Mouse (Mus musculus) kidney, postnatal 0 days (tissue): ENCODE data around the gene Atg4d. TPM values are rescaled to one million over a fixed set of nuclear protein-coding genes. Genes with fewer than 3 reads are reported as not detected.
"Not testable (repeated sequence)": the region's sequence is repeated elsewhere in the genome, so short reads cannot be mapped to it uniquely, and the experiment has no call there.

ENCODE experiments used
- ATAC-seq: fragments of 200-750 bp; cut with Nextera tagmentation; replicated peaks from 2 replicates; pipeline ENCODE4 v1.8.0; 2017; ENCODE audit warnings: low read depth, moderate number of reproducible peaks, moderate TSS enrichment, moderate library complexity; ENCODE audit not compliant: low FRiP score
- DNase-seq: peaks from one replicate; pipeline ENCODE4 v3.0.0-alpha.2; 2016; ENCODE audit warnings: low spot score
- H3K27ac ChIP-seq: fragments of 300-500 bp; sonication (generic); 2 replicates; pipeline ENCODE4 v1.5.1; 2014; ENCODE audit warnings: mild to moderate bottlenecking
- H3K27me3 ChIP-seq: fragments of 300-500 bp; sonication (generic); 2 replicates; pipeline ENCODE4 v1.6.1; 2014; ENCODE audit warnings: low read length, mixed read lengths; ENCODE audit not compliant: insufficient read depth
- H3K36me3 ChIP-seq: fragments of 300-500 bp; sonication (generic); 2 replicates; pipeline ENCODE4 v1.6.1; 2014; ENCODE audit warnings: low read length, mixed read lengths; ENCODE audit not compliant: insufficient read depth
- H3K4me1 ChIP-seq: fragments of 300-500 bp; sonication (generic); replicated peaks from 2 replicates; pipeline ENCODE4 v1.6.1; 2014; ENCODE audit warnings: antibody characterized with exemption, low read length, mixed read lengths; ENCODE audit not compliant: insufficient read depth
- H3K4me2 ChIP-seq: fragments of 300-500 bp; sonication (generic); 2 replicates; pipeline ENCODE4 v1.6.1; 2014; ENCODE audit warnings: mild to moderate bottlenecking, low read length, moderate library complexity, mixed read lengths
- H3K4me3 ChIP-seq: fragments of 300-500 bp; sonication (generic); replicated peaks from 2 replicates; pipeline ENCODE4 v1.5.1; 2014; ENCODE audit warnings: low read depth, low read length
- H3K9ac ChIP-seq: fragments of 300-500 bp; sonication (generic); 2 replicates; pipeline ENCODE4 v1.6.1; 2014; ENCODE audit warnings: low read depth, low read length
- H3K9me3 ChIP-seq: fragments of 300-500 bp; sonication (generic); replicated peaks from 2 replicates; pipeline ENCODE4 v1.6.1; 2016; ENCODE audit warnings: low read length, inconsistent platforms, mixed read lengths
- CTCF ChIP-seq: IDR thresholded peaks from 2 replicates; pipeline ENCODE4 v1.5.1; 2016; ENCODE audit warnings: antibody characterized with exemption, low read depth, mild to moderate bottlenecking, moderate library complexity
- WGBS: fragments of 180-500 bp; shearing (Covaris S2); extraction: QIAGEN DNeasy Blood & Tissue Kit; methylation state at CpG from one replicate; pipeline ENCODE4 v1.1.7; 2014; 5-methylcytosine and 5-hydroxymethylcytosine counted together
- polyA plus RNA-seq: library from polyadenylated mRNA; unstranded; fragments of >200 nt; fragmentation: Nextera tagmentation; extraction: Ambion mirVana; gene quantifications from 2 replicates; pipeline ENCODE4 v1.2.1, GENCODE M21; 2015

Gene Atg4d
- polyA plus RNA-seq, 1 experiment from 2014 or later: 51.7 TPM

DNA sequence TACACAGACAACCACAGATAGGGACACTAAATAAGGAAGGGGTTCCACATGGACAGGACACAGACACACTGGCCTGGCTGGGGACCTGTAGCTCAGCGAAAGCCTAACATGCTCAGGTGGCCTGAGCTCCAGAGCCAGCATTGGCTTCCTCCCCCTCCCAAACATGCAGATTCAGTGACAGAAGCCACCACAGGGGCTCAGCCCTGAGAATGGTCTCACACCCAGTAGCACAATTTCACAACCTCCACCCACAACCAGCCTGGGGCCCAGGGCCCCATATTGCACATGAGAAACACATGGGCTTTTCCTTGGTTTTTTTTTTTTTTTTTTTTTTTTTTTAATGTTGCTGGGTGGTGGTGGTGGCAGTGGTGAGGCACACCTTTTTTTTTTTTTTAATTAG lies 18.8 kb upstream of the Atg4d start:
- Histone ChIP-seq H3K4me3 (no peak overlapping the region), H3K9me3 (no peaks in the 10 kb centered on the region), H3K4me1 (peaks cover 12% of the 10 kb centered on the region; the same call in 1 of the 2 replicates), H3K9ac (no peak overlapping the region), H3K27me3 (peaks cover 66% of the 10 kb centered on the region), H3K27ac (no peak overlapping the region), H3K4me2 (no peak overlapping the region), H3K36me3 (no peaks in the 10 kb centered on the region)
- no peak for ATAC-seq
- WGBS: 86% methylated on average over 1 of the region's 1 CpGs
- DNase-seq: no peak
- TF ChIP-seq CTCF: no peak

- Histone ChIP-seq H3K4me3 (peak within 1 kb of the TSS; percentile 21; the same call in 1 of the 2 replicates), H3K9ac (no peak within 1 kb of the TSS)
Observed at GRCm38 (mm10) chr9:21248326-21248725, 16.8 kb upstream of the Atg4d start, which contains the start of gene S1pr5. Gene S1pr5 (minus strand): TSS chr9:21248443.

DNA sequence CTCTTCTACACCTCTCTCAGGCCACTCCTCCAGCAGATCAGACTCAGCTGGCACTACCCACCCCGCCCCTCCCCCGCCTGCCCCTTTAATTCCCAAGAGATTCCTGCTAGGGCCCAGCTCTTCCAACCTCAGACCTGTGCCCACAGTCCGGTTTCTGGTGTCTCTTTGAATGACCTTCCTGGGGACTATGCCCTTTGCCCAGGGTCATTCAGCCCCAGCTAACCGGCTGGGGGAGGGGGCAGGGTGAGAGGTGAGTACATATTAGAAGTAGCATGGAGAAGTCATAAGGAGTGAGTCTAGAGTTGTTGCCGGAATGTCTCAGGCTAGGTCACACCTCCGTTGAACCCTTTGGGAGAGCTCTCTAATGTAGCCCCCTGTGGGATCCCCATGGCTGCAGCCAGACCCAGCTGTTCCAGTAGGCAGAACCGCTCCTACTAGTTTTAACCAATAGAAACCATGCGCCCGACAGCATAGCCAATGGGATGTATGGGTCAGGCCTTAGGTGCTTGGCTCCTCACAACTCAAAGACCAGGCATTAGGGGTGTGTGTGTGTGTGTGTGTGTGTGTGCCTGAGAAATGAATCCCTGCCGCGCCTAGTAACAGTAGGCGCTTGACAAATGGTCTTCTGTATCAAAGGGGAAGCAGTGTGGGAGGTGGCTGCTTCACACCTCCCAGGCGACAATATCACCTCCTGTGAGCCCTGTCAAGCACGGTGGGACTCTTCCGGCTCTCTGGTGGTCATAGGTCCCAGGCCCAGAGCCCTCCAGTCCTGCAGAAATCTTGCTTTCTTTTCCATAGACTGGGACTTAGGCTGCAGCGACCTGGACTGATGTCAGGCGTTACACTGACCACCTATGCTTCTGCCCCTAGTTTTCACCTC lies 15.2 kb upstream of the Atg4d start:
- Histone ChIP-seq H3K4me3 (no peak overlapping the region), H3K4me1 (peaks cover under 1% of the 10 kb centered on the region; the same call in 1 of the 2 replicates), H3K4me2 (no peak overlapping the region), H3K9me3 (no peaks in the 10 kb centered on the region), H3K27me3 (peaks cover 45% of the 10 kb centered on the region), H3K9ac (no peak overlapping the region), H3K27ac (no peak overlapping the region), H3K36me3 (no peaks in the 10 kb centered on the region)
- no peak for TF ChIP-seq CTCF
- WGBS: 18% methylated on average over 17 of the region's 17 CpGs
- ATAC-seq: 0 out of 2 replicates have a peak, but pooled peaks have one; percentile 7
- no peak for DNase-seq

More at GRCm38 (mm10) chr9:21248326-21248725, 16.8 kb upstream of the Atg4d start, which contains the start of gene S1pr5:
- ATAC-seq (0 out of 2 replicates have a peak, but pooled peaks have one; percentile 44), DNase-seq (no peak)
- WGBS: 1% methylated on average over 30 of the region's 30 CpGs
- no peak for TF ChIP-seq CTCF
- Histone ChIP-seq H3K27ac (no peak within 1 kb of the TSS), H3K4me2 (peak within 1 kb of the TSS; percentile 47), H3K36me3 (no peaks in the 10 kb centered on the region), H3K27me3 (peaks cover 60% of the 10 kb centered on the region), H3K4me1 (peaks cover 12% of the 10 kb centered on the region; the same call in 1 of the 2 replicates), H3K9me3 (no peaks in the 10 kb centered on the region)

DNA sequence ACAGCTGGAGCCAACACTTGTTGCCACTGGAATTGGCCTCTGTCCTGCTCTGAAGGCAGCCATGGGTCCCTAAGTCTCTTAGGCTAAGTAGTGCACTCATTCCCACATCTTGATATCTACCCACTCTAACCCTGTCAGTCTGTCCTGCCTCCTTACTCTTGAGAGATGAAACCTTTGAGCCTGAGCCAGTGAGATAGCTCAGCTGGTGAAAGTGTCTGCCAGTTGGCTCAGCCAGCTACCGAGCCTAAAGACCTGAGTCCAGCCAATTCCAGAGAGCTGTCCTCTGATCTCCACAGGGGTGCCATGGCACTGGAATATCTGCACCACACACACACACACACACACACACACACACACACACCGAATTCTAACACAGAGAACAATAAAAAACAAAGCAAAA lies 14.6 kb upstream of the Atg4d start:
- no peak overlapping the region for H3K9ac ChIP-seq
- no peak for TF ChIP-seq CTCF
- H3K4me1 ChIP-seq: no peaks in the 10 kb centered on the region; the same call in 1 of the 2 replicates
- H3K4me2 ChIP-seq: no peak overlapping the region
- H3K27me3 ChIP-seq: peaks cover 43% of the 10 kb centered on the region
- no peak overlapping the region for H3K4me3 ChIP-seq
- H3K9me3 ChIP-seq: no peaks in the 10 kb centered on the region
- no peak overlapping the region for H3K27ac ChIP-seq
- H3K36me3 ChIP-seq: no peaks in the 10 kb centered on the region
- ATAC-seq (no peak), DNase-seq (no peak)
- WGBS: 58% methylated on average over 2 of the region's 2 CpGs

DNA sequence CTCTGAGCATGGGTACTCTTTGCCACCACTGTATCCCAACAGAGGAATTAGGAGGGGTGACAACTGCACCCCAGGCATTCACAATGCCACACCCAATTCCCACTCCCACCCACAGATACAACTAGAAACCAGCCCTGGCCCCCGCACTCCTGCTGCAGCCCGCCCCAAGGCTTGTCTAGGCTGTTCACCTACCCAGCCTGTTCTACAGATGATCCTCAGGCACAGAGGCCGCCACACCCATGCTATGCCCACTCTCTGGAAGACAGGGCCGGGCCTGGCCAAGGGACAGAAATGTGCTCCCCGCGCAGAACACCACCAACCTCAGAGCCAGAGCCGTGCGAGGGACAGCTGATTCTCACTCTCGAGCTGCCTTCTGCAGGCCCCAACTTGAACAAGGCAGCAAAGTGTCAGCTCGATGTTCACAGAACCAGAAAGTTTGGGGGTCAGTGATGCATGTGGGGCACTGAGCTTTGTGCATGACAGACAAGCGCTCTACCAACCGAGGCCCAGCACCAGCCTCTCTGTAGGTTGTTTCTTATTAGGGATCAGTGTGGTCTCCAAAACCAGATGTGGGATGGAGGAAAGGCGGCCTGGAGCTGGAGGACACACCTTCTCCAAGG lies 13.9 kb upstream of the Atg4d start:
- Histone ChIP-seq H3K9me3 (no peaks in the 10 kb centered on the region), H3K4me2 (no peak overlapping the region), H3K27me3 (peaks cover 38% of the 10 kb centered on the region), H3K9ac (no peak overlapping the region), H3K36me3 (no peaks in the 10 kb centered on the region), H3K4me1 (no peaks in the 10 kb centered on the region; the same call in 1 of the 2 replicates), H3K27ac (no peak overlapping the region), H3K4me3 (no peak overlapping the region)
- TF ChIP-seq CTCF: no peak
- ATAC-seq (no peak), DNase-seq (no peak)
- WGBS: 59% methylated on average over 13 of the region's 13 CpGs

DNA sequence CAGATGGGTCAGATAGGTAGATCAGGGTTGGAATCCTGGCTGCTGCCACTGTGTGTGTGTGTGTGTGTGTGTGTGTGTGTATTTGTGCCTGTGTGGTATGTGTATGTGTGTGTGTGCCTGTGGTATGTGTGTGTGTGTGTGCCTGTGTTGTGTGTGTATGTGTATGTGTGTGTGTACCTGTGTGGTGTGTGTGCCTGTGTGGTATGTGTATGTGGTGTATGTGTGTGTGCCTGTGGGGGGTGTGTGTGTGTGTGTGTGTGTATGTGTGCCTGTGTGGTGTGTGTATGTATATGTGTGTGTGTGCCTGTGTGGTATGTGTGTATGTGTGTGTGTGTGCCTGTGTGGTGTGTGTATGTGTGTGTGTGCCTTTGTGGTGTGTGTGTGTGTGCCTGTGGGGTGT lies 10.4 kb upstream of the Atg4d start:
- ATAC-seq (no peak), DNase-seq (no peak)
- Histone ChIP-seq H3K27me3 (peaks cover 10% of the 10 kb centered on the region; the same call in 1 of the 2 replicates), H3K4me3 (no peak overlapping the region), H3K9me3 (no peaks in the 10 kb centered on the region), H3K4me2 (no peak overlapping the region), H3K27ac (no peak overlapping the region), H3K4me1 (no peaks in the 10 kb centered on the region), H3K9ac (no peak overlapping the region), H3K36me3 (no peaks in the 10 kb centered on the region)
- TF ChIP-seq CTCF: no peak

DNA sequence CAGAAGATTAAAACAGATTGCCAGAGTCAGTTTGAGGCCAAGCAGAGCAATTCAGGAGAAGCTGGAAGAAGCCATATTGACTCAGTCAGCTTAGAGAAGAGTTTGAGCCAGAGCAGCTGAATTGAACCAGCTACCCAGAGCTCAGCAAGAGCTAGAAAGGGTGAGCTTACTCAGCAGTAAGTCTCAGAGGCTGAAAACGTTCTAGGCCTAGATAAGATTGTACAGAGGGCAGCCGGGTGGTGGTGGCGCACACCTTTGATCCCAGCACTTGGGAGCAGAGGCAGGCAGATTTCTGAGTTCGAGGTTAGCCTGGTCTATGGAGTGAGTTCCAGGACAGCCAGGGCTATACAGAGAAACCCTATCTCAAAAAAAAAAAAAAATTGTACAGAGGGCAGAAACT lies 8.7 kb upstream of the Atg4d start:
- H3K27me3 ChIP-seq, H3K27ac ChIP-seq, ATAC-seq, H3K4me1 ChIP-seq, H3K9ac ChIP-seq, DNase-seq, H3K9me3 ChIP-seq, H3K36me3 ChIP-seq, H3K4me2 ChIP-seq, H3K4me3 ChIP-seq: not testable (repeated sequence)
- 82% methylated on average over 4 of the region's 4 CpGs for WGBS
